Mouse (Mus musculus) c-Kit-negative CD71-positive TER-119-positive erythroid progenitor cells, embryonic 14.5 days (primary cell): ENCODE measurements around the gene Gpsm2.
"Not testable (repeated sequence)": the region's sequence is repeated elsewhere in the genome, so short reads cannot be mapped to it uniquely, and the experiment has no call there.

Experiments used
- DNase-seq: peaks from one replicate; pipeline ENCODE4 v3.0.0-alpha.2; 2013; ENCODE audit warnings: low read depth, low spot score

Gene Gpsm2

DNA sequence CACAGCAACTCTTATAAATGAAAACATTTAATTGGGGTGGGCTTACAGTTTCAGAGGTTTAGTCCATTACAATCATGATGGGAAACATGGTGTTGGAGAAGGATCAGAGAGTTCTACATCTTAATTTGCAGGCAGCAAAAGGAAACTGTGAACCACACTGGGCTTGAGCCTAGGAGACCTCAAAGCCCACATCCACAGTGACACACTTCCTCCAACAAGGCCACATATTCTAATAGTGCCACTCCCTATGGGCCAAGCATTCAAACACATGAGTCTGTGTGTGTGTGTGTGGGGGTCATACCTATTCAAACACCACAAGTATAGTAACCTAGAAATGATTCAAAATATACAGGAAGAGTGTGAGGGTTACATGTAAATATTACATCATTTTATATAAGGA lies 5.2 kb upstream of the Gpsm2 start:
- DNase-seq = no peak

DNA sequence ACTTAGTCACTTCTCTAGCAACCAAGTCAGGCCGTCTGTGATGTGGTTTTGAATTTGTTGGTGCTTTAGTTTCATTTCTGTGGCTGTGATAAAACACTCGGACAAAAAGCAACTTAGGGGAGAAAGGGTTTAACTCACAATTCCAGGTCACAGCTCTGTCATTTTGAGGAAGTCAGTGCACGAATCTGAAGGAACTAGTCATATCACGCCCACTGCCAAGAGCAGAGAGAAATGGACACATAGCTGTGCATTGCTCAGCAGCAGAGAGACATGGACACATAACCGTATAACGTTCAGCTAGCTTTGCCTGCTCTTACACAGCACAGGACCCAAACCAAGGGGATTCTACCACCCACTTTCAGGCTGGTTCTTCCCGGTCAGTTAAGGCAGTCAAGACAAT lies 4.3 kb upstream of the Gpsm2 start:
- no peak for DNase-seq

DNA sequence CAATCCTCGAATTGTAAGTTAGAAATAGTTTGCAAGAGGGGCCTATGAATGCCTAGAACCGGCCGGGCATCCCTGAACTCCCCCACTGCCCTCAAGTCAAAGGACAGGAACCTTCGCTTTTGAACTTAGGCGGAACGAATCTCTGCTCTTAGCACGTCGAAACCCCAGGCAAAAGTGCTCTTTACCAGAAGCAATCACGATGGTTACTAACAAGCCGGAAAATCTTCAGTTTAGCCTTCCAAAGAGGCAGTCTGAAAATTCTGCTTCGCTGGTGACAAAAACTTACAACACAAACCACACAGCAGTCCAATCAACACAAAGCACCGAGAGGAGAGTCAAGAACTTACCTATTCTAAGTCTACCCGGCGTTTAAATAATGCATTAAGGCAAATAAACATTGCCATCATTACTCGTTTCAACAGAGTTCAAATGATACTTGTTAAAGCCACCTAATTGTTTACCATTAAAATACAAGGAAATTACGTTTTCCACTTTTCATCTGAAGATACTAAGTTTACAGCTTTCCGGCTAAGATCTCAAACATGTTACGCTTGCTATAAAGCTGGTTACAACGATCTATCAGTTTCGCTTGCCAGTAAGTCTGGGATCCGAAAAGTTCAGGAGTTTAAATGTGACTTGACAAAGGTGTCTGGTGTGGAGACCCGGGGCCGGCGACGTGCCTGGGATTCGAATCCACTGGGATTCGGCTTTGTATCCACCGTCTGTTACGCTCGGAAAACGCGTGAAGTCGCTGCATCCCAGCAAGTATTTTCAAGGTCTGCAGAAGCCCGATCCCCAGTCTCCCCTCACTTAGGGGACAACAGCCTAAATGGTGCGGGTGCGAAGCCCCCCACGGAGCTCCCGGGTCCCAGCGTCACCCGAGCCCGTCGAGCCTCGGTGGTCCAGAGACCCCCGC lies 775 bp downstream of the Gpsm2 start:
- peak; percentile 20 for DNase-seq

DNA sequence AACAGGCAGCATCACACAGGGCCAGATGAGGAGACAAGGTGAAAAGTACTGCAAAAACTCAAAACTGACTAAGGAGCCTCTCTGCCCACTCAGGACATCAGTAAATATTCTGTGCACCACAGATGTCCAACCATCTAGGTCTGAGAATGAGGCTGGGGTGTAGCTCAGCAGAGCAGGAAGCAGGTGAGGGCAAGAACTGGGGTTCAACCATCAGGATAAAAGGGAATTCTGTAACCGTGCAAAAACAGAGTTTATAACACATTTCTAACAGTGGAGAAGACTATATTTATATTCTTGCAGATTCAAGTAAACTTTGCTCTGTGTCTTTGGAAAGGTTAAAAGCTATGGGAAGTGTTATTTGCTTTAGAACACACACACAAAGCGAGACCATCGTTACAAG lies 2.3 kb downstream of the Gpsm2 start:
- DNase-seq = no peak

DNA sequence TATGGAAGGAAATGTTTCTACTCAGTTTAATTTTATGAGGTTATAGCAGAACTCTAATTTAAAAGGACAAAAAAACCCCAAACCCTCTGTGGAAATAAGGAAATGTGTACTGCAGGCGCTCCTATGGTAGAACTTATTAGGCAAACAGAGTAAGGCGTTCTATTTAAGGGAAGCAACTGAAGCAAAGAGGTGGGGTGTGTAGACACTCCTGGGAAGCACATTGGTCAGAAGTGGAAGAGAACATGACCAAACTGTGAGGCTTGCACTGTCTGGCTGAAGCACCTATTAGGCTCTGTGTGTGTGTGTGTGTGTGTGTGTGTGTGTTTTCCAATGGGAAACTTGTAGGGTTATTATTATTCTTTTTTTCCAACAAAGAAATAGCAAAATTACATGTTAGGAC lies 2.8 kb downstream of the Gpsm2 start:
- DNase-seq = no peak

DNA sequence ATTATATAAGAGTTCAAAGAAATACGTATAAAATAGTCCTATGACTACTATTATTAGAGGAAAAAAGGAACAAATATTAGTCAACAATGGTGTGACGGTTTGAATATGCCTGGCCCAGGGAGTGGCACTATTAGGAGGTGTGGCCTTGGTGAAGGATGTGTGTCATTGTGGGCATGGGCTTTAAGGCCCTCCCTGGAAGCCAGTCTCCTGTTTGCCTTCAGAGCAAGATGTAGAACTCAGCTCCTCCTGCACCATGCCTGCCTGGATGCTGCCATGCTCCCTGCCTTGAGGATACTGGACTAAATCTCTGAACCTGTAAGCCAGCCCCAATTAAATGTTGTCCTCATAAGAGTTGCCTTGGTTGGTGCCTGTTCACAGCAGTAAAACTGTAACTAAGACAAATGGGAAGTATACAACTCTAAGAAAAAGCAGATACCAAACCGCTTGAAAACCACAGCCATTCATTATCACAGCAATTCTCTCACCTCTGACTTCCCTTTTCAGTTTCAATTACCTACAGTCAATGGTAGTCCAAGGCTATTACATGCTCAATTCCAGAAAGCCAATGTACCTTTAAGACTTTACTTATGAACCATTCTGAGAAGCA lies 4.1 kb downstream of the Gpsm2 start:
- no peak for DNase-seq

DNA sequence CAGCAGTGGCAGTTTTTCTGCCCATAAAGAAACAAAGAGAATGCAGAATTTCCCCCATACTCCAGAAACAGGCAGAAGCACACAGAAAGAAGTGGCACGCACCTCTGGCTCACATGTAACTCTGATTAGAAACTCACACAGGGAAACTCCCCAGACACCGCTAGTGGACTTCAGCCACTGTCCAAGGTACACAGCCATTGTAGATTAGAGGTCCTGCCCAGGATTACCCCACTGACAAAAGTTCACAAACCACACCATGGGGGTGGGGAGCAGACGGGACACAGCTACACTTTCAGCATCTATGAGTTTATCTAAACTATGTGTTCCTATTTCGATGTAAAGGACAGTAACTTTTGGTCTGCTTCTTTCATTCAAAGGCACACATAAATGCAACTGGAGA lies 7.3 kb downstream of the Gpsm2 start:
- no peak for DNase-seq

DNA sequence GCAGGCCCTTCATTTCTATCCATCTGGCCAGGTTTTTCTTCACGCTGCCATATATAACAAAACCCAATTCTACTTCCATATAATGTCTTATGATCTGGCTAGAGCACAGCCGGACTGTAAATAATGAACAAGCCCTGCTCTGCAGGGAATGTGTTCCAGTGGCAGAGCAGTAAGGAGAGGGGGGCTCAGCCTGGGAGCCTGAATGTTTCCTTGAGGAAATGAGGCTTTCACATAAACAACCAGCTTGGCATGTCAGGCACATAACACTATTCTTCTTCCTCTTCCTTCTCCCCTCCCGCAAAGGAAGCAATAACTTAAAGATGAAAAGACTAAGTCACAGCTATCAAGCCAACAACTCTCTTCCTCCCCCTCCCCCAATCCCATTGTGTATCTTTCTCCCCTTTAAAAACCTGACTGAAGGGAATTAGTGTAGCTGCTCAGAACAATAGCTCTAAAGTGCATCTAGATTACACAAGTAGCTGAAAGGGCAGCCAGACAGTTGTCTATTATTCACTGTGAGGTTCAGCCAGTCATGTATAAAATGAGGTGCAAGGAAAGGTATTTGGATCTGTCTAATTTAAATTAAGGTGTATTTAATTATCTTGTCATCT lies 8.9 kb downstream of the Gpsm2 start:
- no peak for DNase-seq

DNA sequence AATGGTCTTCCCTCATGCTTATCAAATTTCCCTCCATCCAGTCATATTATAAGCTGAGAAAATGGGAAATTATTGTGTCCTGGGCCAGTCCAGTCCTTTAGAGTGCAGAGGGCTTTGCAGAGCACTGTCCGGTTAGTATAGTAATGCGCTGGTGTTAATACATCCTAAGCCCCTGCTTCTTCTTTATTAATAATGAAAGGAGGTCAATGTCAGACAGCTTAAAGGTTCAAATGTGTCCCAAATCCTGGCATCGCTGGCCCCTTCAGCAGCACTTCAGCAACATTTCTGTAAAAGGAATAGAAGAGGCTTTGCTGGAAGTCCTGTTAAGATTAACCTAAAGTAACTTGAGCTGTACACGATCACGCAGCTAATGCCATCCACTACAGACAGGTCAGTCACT lies 10.8 kb downstream of the Gpsm2 start:
- no peak for DNase-seq

DNA sequence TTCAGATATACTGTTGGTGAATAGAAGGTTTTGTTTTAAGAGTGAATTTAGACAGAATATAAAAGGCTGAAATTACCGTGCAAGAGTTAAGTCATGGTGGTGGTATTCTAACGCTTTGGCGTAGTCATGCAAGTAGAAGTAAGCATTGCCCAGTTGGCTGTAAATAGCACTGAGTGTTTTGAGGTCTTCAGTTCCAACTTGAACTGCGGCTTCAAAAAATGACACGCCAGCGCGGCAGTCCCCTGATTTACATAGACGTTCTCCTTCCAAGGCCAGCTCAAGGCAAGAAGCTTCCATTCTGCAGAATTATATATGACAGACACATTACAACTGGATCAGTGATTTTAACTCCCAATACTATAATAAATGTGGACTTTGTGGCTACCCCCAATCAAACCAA lies 19.3 kb downstream of the Gpsm2 start:
- DNase-seq = no peak

DNA sequence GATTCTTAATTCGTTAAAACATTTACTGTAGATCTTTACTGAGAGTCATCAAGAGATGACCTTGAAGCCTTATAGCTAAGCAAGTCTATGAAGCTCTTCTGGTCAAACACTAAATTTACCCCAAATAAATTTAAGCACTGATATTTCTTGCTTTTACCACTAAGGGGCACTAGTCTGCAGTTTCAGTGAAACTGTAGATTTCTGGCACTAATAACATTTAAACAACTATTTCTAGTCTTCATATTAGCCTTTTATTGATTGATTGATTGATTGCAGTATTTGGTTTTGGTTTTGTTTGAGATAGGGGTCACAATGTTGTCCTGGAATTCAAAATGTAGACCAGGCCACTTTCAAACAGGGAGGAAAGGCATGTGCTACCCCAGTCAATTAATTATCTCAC lies 20.9 kb downstream of the Gpsm2 start:
- no peak for DNase-seq

DNA sequence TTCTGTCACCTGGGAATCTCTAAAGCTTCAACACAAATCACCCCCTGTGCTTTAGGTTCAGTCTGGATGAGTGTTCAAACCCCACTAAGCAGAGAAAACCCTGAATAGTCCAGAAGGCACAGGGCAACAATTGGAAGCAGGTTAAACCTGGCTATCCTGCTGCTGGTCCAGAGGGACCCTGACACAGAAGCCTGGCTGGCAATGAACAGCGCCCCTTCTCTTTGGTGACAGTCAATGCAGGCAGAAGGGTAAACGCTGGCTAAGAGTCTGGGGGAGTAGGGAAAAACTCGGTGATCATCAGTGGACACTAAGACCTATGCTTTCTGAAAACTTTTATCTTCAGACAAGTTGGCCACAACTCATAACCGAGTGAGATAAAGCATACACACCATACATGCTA lies 22.3 kb downstream of the Gpsm2 start:
- no peak for DNase-seq

DNA sequence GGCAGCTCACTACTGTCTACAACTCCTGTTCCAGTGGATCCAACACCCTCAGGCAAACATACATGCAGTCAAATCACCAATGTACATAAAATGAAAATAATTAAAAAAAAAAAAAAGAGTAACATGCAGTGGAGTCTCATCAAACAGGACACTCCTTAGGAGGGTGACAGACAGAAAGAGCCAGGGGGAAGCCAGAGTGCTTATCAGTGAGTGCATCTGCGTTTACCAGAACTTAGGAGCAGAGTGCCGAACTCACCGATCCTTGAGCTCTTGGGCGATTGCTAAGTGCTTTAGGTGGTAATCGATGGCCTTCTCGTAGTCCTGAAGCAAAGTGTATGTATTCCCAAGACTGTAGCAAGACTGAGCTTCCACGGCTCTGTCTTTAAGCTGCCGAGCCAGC lies 23.4 kb downstream of the Gpsm2 start:
- no peak for DNase-seq

DNA sequence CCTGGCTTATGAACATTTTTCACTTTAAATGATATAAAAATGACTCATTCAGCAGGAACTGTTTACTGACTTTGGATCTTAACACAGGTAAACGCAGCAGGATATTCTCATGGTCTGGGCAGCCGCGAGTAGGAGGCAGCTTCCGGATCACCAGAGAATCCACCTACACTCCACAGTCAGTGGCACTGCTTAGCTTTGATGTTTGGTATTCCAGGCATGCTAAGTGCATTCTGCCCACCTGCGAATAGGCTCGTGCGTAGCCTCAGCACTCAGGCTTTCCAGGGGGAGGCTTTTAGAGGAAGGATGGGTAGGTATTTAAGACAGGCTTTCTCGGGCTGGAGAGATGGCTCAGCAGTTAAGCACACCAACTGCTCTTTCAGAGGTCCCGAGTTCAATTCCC lies 27.8 kb downstream of the Gpsm2 start:
- no peak for DNase-seq

DNA sequence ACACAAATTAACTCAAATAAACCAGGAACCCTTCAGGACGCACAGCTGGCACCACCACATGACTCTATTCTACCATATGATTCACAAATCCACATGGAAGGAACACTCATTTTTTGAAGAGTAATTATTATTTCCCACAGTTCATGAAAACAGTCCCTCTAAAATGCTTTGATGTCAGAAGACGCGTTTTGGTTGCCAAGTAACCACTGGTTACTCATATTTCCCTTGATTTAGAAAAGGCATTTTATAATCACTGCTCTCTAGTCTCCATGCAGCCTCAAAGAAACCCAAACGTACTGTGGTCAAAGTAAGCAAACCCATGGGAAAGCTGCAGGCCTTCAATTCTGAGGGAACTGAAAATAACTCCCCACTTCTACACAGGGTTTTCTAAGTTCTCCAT lies 32.1 kb downstream of the Gpsm2 start:
- DNase-seq = no peak

DNA sequence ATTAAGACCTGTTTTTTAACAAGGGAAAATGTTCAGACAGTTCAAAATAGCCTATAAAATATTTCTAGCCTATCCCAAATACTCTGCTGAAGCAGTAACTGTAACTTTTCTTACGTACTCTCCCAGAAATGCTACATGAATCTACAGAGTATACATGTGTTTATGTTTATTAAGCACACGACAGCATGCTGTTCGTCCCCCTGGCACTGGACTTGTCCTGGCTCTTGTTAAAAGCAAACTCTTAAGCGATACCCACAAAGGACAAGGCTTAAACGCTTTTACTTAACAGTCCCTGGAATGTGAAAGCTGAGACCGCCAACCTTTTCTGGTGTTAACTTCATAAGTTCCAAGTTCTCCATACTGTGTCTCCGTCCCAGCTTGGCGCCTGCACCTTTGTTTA lies 32.7 kb downstream of the Gpsm2 start:
- DNase-seq = no peak

DNA sequence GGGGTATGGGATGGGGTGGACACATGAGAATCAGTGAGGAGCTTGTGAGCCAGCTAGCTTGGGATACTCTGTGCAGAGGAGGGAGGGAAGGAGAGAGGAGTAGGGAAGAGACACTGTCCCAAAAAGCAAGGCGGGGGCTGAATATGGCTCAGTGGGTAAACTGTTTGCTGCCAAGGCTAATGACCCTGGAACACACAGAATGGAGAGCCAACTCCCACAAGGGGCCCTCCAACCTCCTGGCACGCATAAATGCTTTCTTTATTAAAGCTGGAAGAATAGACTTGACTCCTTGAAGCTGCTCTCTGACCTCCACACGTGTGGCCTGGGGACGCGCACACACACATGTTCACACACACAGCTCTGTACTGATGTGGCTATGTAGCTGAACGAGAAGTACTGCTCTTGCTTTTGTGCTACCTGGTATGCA lies 33.1 kb downstream of the Gpsm2 start:
- DNase-seq = no peak

DNA sequence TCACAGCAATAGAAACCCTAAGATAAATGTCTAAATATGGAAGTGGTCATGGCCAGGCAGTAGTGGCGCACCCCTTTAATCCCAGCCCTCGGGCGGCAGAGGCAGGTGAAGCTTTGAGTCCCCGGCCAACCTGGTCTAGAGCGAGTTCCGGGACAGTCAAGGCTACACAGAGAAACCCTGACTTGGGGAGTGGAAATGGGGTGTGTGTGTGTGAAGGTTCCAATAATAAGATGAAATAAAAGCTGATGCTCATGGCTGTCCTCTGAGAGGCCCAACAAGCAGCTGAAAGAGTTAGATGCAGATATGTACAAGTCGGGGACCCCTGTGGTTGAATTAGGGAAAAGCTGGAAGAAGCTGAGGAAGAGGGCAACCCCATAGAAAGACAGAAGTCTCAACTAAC lies 36.4 kb downstream of the Gpsm2 start:
- DNase-seq = no peak

DNA sequence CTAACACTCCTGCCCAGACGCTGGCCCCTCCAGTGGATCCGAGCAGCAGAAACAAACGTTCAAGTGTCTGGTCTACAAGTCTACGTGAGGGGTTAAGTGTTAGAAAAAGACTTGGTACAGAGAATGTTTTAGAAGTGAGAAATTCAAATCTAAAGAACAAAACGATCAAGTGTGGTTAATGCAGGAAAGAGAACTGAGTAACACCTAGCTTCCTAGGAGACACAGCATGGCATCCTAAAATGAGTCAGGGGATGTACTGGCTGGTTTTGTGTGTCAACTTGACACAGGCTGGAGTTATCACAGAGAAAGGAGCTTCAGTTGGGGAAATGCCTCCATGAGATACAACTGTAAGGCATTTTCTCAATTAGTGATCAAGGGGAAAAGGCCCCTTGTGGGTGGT lies 38.5 kb downstream of the Gpsm2 start:
- not testable (repeated sequence) for DNase-seq

DNA sequence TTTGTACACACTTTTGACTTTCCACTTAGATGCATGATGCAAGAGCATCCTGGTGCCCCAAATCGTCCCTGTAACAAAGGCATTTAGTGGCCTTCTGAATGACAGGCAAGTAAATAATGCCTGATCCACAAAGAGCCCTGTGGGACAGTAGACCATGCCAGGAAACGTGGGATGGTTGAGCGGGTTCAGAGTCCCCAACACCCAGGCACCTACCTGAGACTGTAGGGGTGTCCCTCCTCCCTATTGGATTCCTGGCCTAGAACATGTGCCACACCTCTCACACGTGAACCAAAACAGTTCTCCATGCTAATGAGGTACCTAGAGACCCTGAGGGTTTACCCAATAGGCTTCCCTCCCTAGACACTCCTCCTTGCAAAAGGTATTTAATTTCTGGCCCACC lies 41.1 kb downstream of the Gpsm2 start:
- DNase-seq = no peak

DNA sequence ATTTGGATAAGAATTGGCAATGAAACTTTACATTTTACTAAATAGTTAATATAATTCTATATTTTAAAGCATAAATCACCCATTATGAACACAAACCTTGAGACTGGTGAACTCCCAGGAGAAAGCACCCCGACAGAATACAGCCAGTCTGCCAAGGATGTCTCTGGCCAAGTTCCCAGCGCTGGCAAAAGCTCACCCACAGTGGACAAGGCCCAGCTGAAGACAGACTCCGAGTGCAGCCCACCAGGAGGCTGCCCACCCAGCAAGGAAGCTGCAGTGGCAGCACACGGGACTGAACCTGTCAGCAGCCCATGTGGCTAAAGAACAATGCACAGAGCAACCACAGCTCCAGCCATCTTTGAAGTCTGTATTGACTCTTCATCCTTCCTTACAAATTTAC lies 45.5 kb downstream of the Gpsm2 start:
- DNase-seq = no peak

DNA sequence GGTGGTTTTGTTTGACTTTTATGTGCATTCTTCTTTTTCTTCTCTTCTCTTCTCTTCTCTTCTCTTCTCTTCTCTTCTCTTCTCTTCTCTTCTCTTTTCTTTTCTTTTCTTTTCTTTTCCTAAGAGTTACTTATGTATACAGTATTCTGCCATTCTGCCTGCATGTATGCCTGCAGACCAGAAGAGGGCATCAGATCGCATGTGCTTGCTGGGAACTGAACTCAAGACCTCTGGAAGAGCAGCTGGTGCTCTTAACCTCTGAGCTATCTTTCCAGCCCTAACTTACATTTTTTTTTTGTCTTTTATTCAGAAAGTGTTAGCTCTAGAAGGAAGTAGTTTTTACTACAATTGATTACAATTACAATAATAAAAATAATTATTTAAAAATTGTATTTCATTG lies 61.2 kb downstream of the Gpsm2 start:
- no peak for DNase-seq

DNA sequence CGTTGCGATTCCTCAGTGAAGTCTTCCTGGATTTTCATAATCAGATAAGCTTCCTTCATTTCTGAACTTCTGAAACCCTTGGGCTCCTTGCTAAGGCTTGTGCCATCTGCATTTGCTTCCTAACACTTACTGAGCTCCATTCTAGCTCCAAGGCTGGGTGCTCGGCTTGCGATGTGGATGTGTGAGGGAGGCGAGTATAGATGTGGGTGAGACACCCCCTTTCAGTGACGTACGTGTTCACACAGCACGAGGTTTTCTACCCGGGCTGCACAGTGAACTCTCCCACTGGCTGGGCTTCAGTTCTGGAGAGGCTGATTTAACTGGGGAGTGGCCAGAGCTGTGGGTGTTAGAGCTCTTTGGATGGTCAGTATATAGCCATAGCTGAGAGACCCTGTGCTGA lies 63.5 kb downstream of the Gpsm2 start:
- DNase-seq = no peak
